Mouse (Mus musculus) mesoderm, embryonic 11.5 days (tissue): ENCODE measurements at regions not wholly inside any gene's neighbourhood (a gene's known extent, or its start where the extent isn't known, plus 50 kb on each side); places are given as distances from the start of the nearest gene placed in this dataset.
"Not testable (repeated sequence)": the region's sequence is repeated elsewhere in the genome, so short reads cannot be mapped to it uniquely, and the experiment has no call there.

ENCODE experiments used
- DNase-seq: peaks from one replicate; pipeline ENCODE4 v3.0.0-alpha.2; 2012; ENCODE audit warnings: low read depth, low spot score

DNA sequence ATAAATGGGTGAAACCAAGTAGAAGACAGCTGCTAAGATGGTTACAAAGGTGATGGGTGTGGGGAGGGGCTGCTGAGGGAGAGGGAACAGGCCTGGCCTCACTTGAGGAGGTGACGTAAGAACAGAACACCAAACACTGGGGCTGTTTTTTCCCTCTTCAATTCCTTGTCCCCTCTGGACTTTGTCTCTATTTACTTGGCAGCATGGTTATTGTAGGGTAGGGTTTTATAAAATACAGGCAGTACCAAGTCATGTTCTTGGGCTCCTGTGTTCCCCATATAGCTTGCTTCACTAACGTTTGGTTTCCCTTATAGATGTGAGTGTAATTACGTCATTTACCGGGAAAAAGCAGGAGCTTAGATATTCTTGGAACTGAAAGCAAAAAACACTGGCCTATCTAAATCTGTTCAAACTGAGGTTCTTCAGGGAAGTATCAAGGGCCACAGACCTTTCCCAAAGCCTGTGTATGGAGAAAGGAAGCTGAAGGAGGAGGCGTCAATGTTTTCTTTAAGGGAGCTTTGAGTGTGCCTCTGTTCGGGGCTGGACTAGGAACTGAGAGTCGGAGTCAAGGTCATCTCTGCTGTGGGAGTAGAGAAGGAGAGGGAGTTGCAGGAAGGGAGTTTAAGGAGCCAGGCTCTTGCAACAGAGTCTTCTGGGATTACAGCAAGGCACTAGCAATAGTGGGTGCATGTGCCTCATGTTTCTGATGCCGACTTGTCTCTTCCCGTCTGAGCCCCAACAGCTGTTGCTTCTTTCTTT, 85.1 kb upstream of the Atp1b1 start:
- no peak for DNase-seq

DNA sequence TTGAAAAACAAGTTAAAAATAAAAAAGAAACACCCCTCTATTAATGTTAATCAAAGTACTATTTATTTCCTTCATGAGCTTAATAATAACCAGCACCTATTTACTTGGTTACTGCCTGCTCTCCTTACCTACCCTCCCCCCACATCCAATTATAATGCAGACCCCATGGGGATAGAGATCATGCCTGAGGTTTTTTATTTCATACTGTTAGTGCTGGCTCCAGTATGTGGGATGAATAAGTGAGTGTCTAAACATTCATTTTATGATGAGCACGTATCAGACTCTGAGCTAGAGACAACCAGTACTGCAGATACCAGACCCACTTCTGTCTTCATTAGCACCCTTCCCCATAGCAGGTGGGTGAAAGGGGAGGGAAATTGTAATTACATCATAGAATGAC, 83.6 kb upstream of the Atp1b1 start:
- DNase-seq = no peak

DNA sequence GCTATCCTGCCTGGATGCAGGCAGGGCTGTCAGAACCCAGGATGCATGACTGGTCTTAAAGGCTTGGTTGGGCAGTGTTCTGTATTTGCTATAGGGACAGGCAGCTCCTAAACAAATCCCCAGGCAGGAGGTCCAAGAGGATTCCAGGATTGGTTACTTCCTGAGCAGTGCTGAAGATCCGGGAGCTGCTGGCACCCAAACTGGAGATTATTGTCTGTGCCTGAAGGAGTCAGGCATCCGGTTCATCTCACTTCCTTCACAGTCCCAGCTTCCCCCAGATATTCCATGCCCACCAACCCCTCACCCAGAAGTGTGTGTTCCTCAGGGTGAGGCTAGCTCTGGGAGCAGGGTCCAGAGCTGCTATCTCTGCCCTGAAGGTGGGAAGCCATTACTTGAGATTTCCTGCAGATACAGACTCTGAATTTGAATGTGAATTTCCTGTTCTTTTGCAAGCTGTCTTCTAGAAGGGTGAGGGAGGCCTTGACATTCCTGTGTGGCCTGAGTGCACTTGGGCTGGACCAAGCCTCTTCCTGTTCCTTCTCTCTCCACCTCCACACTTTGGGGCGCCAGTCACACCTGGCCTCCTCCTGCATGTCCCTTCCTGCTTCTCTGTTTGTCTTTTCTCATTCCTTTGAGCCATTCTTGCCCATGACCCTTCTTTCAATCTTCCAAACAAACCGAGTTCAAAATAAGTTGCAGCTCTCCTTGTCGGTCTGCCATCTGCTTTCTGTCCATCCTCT, 80.3 kb upstream of the Atp1b1 start:
- DNase-seq = no peak

DNA sequence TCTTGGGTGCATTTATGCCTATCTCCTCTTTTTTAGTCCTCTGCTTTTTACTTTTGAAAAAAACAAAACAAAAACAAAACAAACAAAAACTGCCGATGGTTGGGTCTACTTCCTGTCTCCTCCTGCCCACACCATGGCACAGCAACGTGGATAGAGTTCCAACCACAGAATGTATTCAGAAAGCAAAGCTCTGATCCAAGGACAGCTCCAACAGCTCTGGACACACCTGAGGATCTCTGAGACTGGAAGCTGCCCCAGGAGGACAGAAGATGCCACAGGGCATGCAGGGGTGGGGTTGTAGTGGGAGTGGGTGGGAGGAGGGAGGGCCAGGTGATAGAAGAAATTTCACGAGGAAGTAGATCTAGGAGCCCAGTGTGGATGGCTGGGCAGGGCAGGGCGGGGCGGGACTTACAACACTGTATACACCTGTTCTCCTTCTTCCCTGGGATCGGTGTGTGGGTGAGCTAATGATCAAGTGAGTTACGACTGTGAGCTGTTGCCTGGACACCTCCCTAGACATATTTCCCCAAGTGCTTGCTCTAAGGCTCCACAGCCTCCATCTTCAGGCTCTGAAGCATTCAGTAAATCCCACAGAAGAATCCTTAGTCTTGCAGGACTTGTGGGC, 79.3 kb upstream of the Atp1b1 start:
- DNase-seq = no peak

DNA sequence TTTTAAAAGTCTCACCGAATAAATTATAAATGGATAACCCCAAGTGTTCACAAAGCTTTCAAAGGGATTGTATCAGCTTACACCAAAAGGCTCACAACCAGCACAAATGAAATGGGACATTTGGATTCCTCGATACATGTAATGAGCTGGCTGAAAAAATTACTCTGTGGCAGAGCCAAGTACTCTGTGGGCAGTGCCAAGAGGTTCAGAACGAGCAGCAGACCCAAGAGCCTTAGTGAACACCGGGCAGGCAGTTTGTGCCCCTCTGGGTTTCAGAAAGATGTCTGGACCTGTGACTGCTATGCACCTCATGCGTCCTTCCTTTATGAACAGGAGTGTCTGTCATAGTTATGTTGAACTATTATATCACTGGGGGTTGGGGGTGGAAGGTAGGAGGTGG, 74.0 kb upstream of the Atp1b1 start:
- no peak for DNase-seq

DNA sequence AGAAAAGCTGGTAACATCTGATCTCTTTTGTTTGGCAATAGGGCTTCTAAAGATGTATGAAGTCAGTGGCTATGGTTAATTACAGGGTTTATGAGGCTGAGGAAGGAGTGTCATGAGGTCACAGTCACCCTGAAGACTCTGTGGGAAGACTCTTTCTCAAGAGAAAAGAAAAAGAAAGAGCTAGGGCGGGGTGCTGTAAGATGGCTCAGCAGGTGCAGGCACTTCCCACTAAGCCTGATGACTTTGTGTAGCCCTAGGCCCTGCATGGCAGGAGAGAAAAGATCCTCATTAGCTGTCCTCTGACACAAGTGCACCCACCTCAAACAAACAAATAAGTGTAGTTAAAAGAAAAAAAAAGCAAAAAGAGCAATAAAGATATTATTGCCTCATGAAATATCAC, 73.6 kb upstream of the Atp1b1 start:
- DNase-seq = no peak

DNA sequence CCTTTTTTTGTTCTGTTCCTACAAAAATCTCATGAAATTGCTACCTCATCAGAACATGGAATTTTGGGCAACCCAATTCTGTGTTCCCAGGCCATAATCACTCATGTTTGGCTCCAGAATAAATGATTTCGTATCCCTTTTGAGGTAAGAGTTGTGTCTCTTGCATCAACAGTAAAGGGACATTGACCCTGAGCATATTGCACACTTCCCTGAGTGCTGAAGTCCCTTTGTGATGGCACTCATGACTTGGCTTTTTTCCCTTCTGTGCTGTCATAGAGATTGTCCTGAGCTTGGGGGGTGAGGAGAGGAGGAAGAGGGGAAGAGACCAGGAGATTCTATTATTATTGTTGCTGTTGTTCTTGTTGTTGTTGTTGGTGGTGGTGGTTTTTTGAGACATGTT, 68.6 kb upstream of the Atp1b1 start:
- DNase-seq = no peak

DNA sequence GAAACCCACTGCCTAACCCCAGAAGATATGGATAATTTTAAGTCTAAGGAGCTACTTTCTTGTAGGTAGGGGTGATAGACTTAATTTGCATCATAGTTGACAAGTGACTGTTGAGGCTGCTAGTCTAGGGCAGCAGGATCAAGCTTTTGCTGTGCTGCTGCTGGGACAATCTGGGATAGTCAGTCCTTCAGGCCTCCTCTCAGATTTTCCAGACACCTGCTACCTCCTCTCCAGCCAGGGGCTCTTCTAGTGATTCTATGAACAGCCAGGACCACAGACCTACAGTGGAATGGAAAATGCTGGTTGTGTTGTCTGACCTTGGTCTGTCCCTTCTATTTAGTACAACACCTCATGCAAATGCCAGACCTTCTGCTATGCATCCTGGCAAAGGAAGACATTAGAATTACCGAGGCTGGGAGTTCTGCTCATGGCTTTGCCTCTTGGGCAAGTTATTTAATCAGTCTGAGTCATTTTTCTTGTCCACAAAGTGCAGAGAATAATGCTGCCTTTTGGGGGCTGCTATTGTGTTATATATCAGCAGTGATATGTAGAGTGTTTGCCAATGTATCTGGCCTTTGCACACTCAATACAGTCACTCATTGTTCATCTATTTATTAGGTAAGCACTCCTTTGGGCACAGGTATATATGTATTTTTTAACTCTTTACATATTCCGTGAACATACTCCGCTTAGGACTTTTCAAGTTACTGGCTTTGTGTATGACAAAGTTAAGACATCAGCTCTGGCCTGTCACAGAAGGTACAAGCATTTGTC, 64.4 kb upstream of the Atp1b1 start:
- no peak for DNase-seq

DNA sequence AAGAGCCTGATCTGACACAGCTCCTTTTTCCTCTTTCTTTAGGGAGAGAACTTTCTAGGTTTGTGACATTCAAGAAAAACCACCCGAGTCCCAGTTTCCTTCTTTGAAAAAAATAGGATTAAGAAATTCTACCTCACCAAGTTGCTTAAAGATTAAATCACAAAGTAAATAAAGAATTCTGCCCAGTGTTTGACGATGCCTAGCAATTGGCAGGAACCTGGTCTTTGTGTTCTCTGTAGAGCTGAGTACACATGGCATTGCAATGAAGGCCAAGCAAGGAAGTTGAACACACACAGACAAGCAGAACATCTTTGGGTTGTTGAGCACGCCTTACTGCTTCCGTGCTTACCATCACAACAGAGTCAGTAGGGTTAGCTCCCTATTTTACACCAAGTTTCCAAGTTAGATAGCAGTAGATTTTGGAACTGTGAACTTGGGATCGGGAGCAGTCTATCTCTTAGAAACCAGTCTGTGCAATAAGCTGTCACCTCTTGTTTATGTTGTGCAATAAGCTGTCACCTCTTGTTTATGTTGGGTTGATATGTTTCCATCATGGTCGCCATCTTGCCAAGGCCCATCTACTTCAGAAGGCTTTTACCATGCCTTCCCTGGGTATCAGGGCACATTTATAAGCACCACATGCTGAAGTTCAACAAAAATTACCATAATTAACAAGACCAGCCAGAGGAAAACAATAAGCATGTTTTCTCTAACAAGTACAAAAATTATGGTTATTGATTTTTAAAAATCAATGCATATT, 63.4 kb upstream of the Atp1b1 start:
- no peak for DNase-seq

DNA sequence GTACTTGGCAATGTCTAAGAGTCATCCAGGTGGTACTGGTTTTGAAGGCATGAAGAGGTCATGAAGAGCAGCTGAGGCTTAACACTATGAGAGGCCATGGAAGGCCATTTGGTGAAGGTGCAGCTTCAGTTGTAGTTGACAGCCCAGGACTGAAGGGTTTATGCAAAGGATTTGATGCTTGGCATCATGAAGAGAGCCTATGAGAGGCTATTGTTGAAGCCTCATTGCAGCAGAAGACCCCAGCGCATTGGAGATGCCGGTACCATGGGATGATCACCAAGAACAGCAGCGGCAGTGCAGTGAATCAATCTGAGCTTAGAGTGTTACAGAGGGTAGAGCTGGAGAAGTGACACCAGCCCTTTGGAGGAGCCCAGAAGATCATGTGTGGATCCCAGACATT, 60.7 kb upstream of the Atp1b1 start:
- DNase-seq = no peak

DNA sequence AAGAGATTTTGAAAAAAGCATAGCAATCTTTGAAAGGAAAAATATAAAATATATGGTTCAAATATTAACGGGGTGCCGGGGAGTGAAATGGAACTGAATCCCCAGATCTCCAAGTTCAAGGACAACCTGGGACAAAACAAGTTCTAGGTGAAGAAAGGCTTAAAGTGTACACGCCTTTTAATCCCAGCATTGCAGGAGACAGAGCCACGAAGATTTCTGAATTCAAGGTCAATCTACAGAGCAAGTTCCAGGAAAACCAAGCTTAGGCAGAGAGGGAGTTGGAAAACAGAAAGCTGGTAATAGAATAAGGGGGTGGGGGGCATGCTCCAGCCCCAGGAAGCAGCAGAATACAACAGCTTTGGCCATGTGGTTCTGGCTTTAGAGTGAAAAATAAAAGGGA, 60.2 kb upstream of the Atp1b1 start:
- DNase-seq = no peak

DNA sequence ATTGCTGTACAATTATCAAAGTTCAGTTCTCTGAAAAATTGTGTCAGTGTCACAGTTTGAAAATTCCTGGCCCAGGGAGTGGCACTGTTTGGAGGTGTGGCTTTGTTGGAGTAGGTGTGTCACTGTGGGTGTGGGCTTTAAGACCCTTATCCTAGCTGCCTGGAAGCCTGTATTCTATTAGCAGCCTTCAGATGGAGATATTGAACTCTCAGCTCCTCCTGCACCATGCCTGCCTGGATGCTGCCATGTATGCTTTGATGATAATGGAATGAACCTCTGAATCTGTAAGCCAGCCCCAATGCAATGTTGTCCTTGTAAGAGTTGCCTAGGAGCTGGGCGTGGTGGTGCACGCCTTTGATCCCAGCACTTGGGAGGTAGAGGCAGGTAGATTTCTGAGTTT, 59.2 kb upstream of the Atp1b1 start:
- not testable (repeated sequence) for DNase-seq

DNA sequence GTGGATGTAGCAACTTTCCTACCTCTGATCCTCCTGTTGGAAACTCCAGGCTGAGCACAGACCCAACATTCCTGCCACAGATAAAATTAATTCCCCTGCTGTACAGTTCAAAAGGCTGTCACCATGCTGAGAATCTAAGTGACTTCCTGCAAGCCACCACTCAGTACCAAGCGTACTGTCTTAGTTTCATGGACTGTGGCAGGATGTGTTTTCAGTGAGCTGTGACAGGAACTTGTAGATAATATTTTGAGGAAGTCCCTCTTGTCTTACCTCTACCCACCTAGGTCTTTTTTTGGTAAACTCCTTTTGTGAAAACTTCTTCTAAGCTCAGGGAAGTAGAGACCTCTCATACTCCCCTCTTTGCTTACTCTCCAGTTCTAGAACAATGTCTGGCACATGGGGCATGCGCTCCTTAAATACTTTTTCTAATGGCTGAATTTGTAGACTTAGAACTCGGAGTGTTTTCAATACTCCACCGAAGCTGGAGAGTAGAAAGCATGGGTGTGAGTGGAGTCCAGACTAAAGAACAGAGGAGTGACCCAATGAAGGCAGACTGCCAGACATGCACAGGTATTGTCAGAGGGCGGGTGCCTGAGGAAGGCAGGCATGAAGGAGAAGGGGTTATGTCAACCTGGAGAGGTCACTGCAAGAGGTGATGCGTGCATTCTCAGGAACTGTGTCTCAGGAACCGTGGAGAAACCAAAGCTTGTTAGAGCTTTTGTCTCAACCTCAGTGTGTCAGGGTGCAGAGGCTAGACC, 53.7 kb upstream of the Atp1b1 start:
- no peak for DNase-seq

DNA sequence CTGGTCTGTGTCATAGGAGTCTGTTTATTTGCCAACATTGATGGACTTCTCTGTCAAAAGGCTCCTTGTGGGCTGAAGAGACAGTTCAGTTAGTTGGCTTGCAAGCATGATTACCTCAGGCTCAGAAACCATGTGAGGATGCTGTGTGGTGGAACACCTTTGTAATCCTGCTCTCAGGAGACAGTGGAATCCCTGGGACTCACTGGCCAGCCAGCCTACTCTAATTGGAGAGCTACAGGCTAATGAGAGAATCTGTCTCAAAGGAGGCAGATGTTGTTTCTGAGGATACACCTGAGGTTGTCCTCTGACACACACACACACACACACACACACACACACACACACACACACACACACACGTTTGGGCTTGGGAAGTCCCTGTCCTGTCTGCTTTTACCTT, 51.1 kb upstream of the Atp1b1 start:
- DNase-seq = no peak

DNA sequence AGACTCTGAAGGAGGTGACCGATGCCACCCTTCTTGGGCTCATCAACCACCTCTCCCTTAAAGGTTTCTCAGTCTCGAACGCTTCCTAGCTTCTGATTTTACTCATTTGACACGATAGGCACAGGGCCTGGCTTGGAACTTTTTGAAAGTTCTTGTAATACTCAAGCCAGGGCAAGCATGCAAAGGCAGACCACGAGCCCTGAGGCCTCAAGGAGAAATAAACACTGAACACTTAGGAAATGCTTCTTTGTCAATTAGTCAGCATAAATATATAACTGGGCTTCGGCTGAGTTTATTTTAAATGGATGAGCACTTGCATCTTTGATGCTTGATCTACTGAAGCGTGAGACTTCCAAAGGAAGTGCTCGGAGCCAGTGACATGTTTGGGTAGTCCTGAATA, 50.4 kb upstream of the Atp1b1 start:
- no peak for DNase-seq

DNA sequence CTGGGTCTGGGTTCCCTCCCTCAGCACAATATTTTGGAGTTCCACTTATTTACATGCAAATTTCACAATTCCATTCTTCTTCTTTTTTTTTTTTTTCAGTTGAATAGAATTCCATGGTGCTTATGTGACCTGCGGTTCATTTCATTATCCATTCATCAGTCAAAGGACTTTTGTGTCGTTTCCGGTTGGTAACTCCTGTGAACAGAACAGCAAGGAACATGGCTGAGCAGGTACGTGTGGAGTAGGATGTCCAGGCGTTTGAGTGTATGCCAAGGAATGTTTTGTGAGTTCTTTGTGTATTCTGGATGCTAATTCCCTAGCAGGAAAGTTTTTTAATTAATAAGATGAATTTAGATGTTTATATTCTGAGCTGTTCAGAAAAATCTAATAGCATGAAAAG, 50.0 kb upstream of the Atp1b1 start:
- DNase-seq = no peak
